Mouse (Mus musculus) liver, embryonic 14.5 days (tissue): ENCODE measurements around the gene 1700020A23Rik. TPM values are rescaled to one million over a fixed set of nuclear protein-coding genes. Genes with fewer than 3 reads are reported as not detected.

Experiments used
- ATAC-seq: fragments of 200-750 bp; cut with Nextera tagmentation; 2 replicates; pipeline ENCODE4 v1.8.0; 2017; ENCODE audit warnings: moderate number of reproducible peaks, mild to moderate bottlenecking, moderate library complexity; ENCODE audit not compliant: insufficient read depth
- DNase-seq, 3 experiments: peaks; one replicate each; pipeline ENCODE4 v3.0.0-alpha.2; 2012 to 2013; ENCODE audit warnings: low read depth in 3 of 3, low spot score in 3 of 3
- H3K27ac ChIP-seq: fragments of 300-500 bp; sonication (generic); 2 replicates; pipeline ENCODE4 v1.5.1; 2014; ENCODE audit warnings: moderate library complexity, mild to moderate bottlenecking, control low read depth, inconsistent platforms
- H3K27me3 ChIP-seq: fragments of 300-500 bp; sonication (generic); 2 replicates; pipeline ENCODE4 v1.6.1; 2014; ENCODE audit warnings: mild to moderate bottlenecking, low read length, moderate library complexity; ENCODE audit not compliant: control insufficient read depth, insufficient read depth
- H3K36me3 ChIP-seq: fragments of 300-500 bp; sonication (generic); replicated peaks from 2 replicates; pipeline ENCODE4 v1.6.1; 2014; ENCODE audit warnings: low read depth; ENCODE audit not compliant: control insufficient read depth, insufficient read depth
- H3K4me1 ChIP-seq, 2 experiments: fragments of 200-500 bp in 1 of 2; fragments of 300-500 bp in 1 of 2; sonication (generic) in 1 of 2; replicated peaks; 2 replicates each; pipeline ENCODE4 v1.6.1; 2012 to 2014; ENCODE audit warnings: antibody characterized with exemption in 1 of 2, inconsistent platforms in 1 of 2, low read length in 1 of 2; ENCODE audit not compliant: control insufficient read depth in 2 of 2, insufficient read depth in 2 of 2
- H3K4me2 ChIP-seq: fragments of 300-500 bp; sonication (generic); 2 replicates; pipeline ENCODE4 v1.6.1; 2014; ENCODE audit warnings: low read depth, mild to moderate bottlenecking, control low read depth, moderate library complexity
- H3K4me3 ChIP-seq, 2 experiments: fragments of 200-500 bp in 1 of 2; fragments of 300-500 bp in 1 of 2; sonication (generic) in 1 of 2; 2 replicates each; pipeline ENCODE4 v1.5.1; 2012 to 2014; ENCODE audit warnings: low read depth in 2 of 2, low read length in 2 of 2, mild to moderate bottlenecking in 2 of 2, control low read depth in 1 of 2, inconsistent platforms in 1 of 2, moderate library complexity in 1 of 2; ENCODE audit not compliant: insufficient read depth in 1 of 2
- H3K9ac ChIP-seq: fragments of 300-500 bp; sonication (generic); replicated peaks from 2 replicates; pipeline ENCODE4 v1.6.1; 2014; ENCODE audit warnings: mild to moderate bottlenecking, control low read depth, moderate library complexity
- H3K9me3 ChIP-seq: fragments of 300-500 bp; sonication (generic); 2 replicates; pipeline ENCODE4 v1.6.1; 2016; ENCODE audit warnings: low read length, mixed read lengths; ENCODE audit not compliant: control insufficient read depth
- CTCF ChIP-seq: IDR thresholded peaks from 2 replicates; pipeline ENCODE4 v1.5.1; 2016; ENCODE audit warnings: antibody characterized with exemption, low read depth, control low read depth
- EP300 ChIP-seq: IDR thresholded peaks from 2 replicates; pipeline ENCODE4 v1.6.1; 2016; ENCODE audit warnings: antibody characterized with exemption, low read depth
- WGBS: fragments of 180-500 bp; shearing (Covaris S2); extraction: QIAGEN DNeasy Blood & Tissue Kit; methylation state at CpG from one replicate; pipeline ENCODE4 v1.1.7; 2014; ENCODE audit not compliant: insufficient replicate concordance; 5-methylcytosine and 5-hydroxymethylcytosine counted together
- polyA plus RNA-seq, 2 experiments: library from polyadenylated mRNA; depleted of rRNA in 1 of 2; stranded (reverse) in 1 of 2; unstranded in 1 of 2; fragments of >200 nt; fragmentation: Nextera tagmentation in 1 of 2; extraction: Ambion mirVana in 1 of 2; gene quantifications; 2 replicates each; pipeline versions ENCODE4 v1.2.1 to v1.2.3; 2012 to 2014

Gene 1700020A23Rik
- polyA plus RNA-seq, 2 experiments = not detected

DNA sequence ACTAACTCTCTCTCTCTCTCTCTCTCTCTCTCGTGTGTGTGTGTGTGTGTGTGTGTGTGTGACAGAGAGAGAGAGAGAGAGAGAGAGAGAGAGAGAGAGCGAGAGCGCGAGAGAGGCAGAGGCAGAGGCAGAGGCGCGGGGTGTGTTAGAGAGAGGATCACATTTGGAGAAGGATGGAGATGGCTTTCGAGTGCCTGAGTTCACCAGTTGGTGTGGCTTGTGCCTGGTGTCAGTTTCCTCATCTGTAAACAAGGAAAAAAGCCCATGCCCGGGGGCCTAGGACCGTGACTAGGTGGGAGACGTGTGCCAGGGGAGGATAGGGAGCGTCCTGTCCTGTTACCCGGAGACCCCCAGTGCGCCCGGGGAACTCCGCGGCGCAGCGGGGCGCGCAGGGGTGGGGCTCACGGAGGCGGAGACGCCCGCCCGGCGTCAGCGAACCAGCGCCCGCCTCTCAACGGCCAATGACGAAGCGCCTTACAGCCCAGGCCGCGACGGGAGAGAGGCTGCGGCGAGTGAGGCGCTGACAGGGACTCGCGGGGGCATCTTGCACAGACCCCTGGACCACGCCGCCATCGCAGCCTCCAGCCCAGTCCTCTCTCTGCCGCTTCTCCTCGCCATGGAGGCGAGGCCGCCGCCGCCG lies 44.9 kb downstream of the 1700020A23Rik start, which contains the start of gene Ptpra:
Gene Ptpra, plus strand, starts transcription at position 485 of the 640 bp plus-strand sequence.
- Histone ChIP-seq H3K9ac (peak within 1 kb of the TSS; percentile 90), H3K4me2 (peak within 1 kb of the TSS; percentile 74), H3K36me3 (no peaks in the 10 kb centered on the region; the same call in 1 of the 2 replicates), H3K4me1 (peaks cover 16 to 30% of the 10 kb centered on the region in 2 experiments), H3K27ac (peak within 1 kb of the TSS; percentile 59; the same call in 1 of the 2 replicates), H3K9me3 (no peaks in the 10 kb centered on the region), H3K4me3 (peak within 1 kb of the TSS; percentile 70 to 83), H3K27me3 (peaks cover 6% of the 10 kb centered on the region)
- 1% methylated on average over 50 of the region's 50 CpGs for WGBS
- no peak for TF ChIP-seq EP300
- TF ChIP-seq CTCF = no peak
- ATAC-seq (peak; percentile 99), DNase-seq (peak; percentile 76 to 79 (median 77))

DNA sequence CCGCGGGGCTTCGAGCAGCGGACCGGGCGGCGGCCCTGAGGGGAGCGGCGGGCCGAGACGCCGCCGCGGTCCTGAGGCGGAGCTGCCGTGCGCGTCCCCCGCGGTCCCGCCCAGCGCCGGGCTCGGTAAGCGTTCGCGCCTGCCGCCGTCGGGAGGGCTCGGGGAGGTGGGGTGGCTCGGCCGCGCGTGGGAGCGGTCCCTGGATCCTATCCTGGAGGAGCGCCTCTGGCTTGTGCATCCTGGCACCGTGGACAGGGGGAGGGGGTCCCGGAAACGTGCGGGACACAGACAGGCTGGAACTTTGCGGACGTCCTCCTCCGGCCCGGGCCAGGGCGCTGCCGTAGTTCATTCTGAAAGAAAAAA lies 45.4 kb downstream of the 1700020A23Rik start:
- H3K27me3 ChIP-seq = peaks cover 6% of the 10 kb centered on the region
- peak overlapping the region; percentile 90 for H3K9ac ChIP-seq
- ATAC-seq = peak; percentile 94
- 1% methylated on average over 47 of the region's 47 CpGs for WGBS
- DNase-seq = peak; percentile 53 to 59 (median 55)
- no peaks in the 10 kb centered on the region for H3K36me3 ChIP-seq
- peak overlapping the region; percentile 59; the same call in 1 of the 2 replicates for H3K27ac ChIP-seq
- H3K9me3 ChIP-seq = no peaks in the 10 kb centered on the region
- TF ChIP-seq EP300 (no peak), CTCF (no peak)
- peak overlapping the region; percentile 70 to 83 for H3K4me3 ChIP-seq
- H3K4me1 ChIP-seq = peaks cover 16 to 30% of the 10 kb centered on the region in 2 experiments
- H3K4me2 ChIP-seq = peak overlapping the region; percentile 74

DNA sequence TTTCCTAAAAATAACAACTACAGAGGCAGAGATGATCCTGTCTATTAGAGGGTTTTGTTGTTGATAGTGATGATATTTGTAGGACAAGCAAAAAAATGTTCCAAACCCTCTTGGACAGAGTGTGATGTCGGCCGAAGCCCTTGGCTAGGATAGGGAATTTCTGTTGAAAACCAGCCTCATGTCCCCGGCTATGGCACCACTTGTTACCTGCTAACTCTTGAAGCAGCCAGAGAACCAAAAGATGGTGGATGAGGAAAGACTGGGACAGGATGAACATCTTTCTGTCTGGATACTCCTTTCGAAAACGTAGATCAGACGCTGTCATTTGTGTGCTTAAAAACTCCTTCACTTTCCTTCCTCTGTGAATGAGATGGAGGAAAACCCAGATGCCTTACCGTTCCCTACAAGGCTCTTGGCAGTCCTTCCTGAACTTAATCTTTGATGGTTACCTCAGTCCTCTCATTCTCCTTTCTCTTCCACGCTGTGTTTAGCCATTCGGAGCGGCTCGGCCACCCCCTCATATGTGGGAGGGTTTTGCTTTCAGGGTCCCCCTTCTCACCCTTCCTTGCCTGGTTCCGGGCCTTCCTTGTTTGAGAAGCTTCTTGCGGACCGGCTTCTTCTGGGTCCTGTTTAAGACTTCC lies 46.1 kb downstream of the 1700020A23Rik start:
- no peaks in the 10 kb centered on the region for H3K9me3 ChIP-seq
- peak overlapping the region; percentile 70 to 83 for H3K4me3 ChIP-seq
- H3K27ac ChIP-seq = no peak overlapping the region
- TF ChIP-seq CTCF = no peak
- TF ChIP-seq EP300 = no peak
- no peak for ATAC-seq
- H3K4me1 ChIP-seq = peaks cover 16 to 30% of the 10 kb centered on the region in 2 experiments
- peak overlapping the region; percentile 90 for H3K9ac ChIP-seq
- peak overlapping the region; percentile 74 for H3K4me2 ChIP-seq
- DNase-seq = no peak
- no peaks in the 10 kb centered on the region for H3K36me3 ChIP-seq
- peaks cover 6% of the 10 kb centered on the region for H3K27me3 ChIP-seq
- 73% methylated on average over 14 of the region's 14 CpGs for WGBS

DNA sequence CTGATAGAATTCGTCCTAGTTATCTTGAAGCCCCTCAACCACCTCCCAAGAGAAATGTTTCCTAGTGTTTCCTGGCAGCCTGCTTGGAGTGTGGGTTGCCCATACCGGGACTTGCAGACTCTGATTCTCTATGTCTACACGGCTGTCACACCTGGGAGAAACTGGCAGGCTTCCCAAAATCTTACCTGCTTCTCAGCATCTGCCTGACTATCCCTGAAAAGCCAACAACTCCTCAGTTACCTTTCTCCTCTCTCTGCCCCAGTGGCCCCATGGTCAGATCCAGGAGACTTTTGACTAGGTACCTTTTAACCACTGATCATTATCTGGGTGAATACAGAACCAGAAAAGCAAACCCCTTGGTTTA lies 46.6 kb downstream of the 1700020A23Rik start:
- Histone ChIP-seq H3K27ac (no peak overlapping the region), H3K36me3 (no peaks in the 10 kb centered on the region), H3K4me1 (peaks cover 16 to 30% of the 10 kb centered on the region in 2 experiments), H3K27me3 (peaks cover 6% of the 10 kb centered on the region), H3K4me3 (peak overlapping the region in 1 of 2 experiments; percentile 83; a peak in 2 of 4 replicates), H3K9ac (peak overlapping the region; percentile 90), H3K4me2 (peak overlapping the region; percentile 74), H3K9me3 (no peaks in the 10 kb centered on the region)
- no peak for TF ChIP-seq EP300
- TF ChIP-seq CTCF = no peak
- ATAC-seq = no peak
- DNase-seq = no peak
- 47% methylated on average over 3 of the region's 3 CpGs for WGBS

GRCm38 (mm10) chr2:130452266-130452665 lies 47.2 kb downstream of the 1700020A23Rik start:
- H3K27ac ChIP-seq = no peak overlapping the region
- peaks cover 6% of the 10 kb centered on the region for H3K27me3 ChIP-seq
- H3K4me3 ChIP-seq = no peak overlapping the region
- DNase-seq (no peak), ATAC-seq (no peak)
- H3K9me3 ChIP-seq = no peaks in the 10 kb centered on the region
- H3K4me1 ChIP-seq = peaks cover 16 to 30% of the 10 kb centered on the region in 2 experiments
- TF ChIP-seq EP300 = no peak
- TF ChIP-seq CTCF = no peak
- no peak overlapping the region for H3K9ac ChIP-seq
- no peak overlapping the region; the same call in 1 of the 2 replicates for H3K4me2 ChIP-seq
- WGBS = 61% methylated on average over 2 of the region's 2 CpGs
- H3K36me3 ChIP-seq = no peaks in the 10 kb centered on the region
